Mouse (Mus musculus): ENCODE measurements around the gene Sergef.

Sergef gene

GRCm38 (mm10) chr7:46616429-46617005, 23.1 kb downstream of the Sergef start:
- DNase-seq (ENCODE audit: low spot score in 2 of 2), result no peak

GRCm38 (mm10) chr7:46615256-46615977, 24.2 kb downstream of the Sergef start:
- DNase-seq (ENCODE audit: low spot score in 2 of 2), result no peak

- DNase-seq (ENCODE audit: low spot score in 2 of 2), result no peak
Measured at GRCm38 (mm10) chr7:46614263-46614662, 25.3 kb downstream of the Sergef start.

GRCm38 (mm10) chr7:46613091-46613490, 26.5 kb downstream of the Sergef start:
- DNase-seq (ENCODE audit: low spot score in 2 of 2), result no peak

- DNase-seq (ENCODE audit: low spot score in 2 of 2), result no peak
Measured at GRCm38 (mm10) chr7:46612421-46612937, 27.1 kb downstream of the Sergef start.

- DNase-seq (ENCODE audit: low spot score in 2 of 2), result no peak
Measured at GRCm38 (mm10) chr7:46611970-46612369, 27.6 kb downstream of the Sergef start.

GRCm38 (mm10) chr7:46609317-46609716, 30.3 kb downstream of the Sergef start:
- no peak for DNase-seq (ENCODE audit: low spot score in 2 of 2)

GRCm38 (mm10) chr7:46607428-46608055, 32.1 kb downstream of the Sergef start:
- DNase-seq (ENCODE audit: low spot score in 2 of 2), result peak; percentile 72 to 77

- DNase-seq (ENCODE audit: low spot score in 2 of 2), result no peak
Measured at GRCm38 (mm10) chr7:46607031-46607426, 32.6 kb downstream of the Sergef start.

- DNase-seq (ENCODE audit: low spot score in 2 of 2), result peak; percentile 80
Measured at GRCm38 (mm10) chr7:46606391-46607030, 33.1 kb downstream of the Sergef start.

- no peak for DNase-seq (ENCODE audit: low spot score in 2 of 2)
Measured at GRCm38 (mm10) chr7:46603051-46603450, 36.6 kb downstream of the Sergef start.

- no peak for DNase-seq (ENCODE audit: low spot score in 2 of 2)
Measured at GRCm38 (mm10) chr7:46602079-46602478, 37.5 kb downstream of the Sergef start.

- no peak for DNase-seq (ENCODE audit: low spot score in 2 of 2)
Measured at GRCm38 (mm10) chr7:46601097-46601496, 38.5 kb downstream of the Sergef start.

- DNase-seq (ENCODE audit: low spot score in 2 of 2), result no peak
Measured at GRCm38 (mm10) chr7:46597006-46597405, 42.6 kb downstream of the Sergef start.

GRCm38 (mm10) chr7:46591546-46591945, 48.1 kb downstream of the Sergef start:
- no peak for DNase-seq (ENCODE audit: low spot score in 2 of 2)

- no peak for DNase-seq (ENCODE audit: low spot score in 2 of 2)
Measured at GRCm38 (mm10) chr7:46589181-46589580, 50.4 kb downstream of the Sergef start.

GRCm38 (mm10) chr7:46588005-46588404, 51.6 kb downstream of the Sergef start:
- DNase-seq (ENCODE audit: low spot score in 2 of 2), result no peak

GRCm38 (mm10) chr7:46587466-46587865, 52.1 kb downstream of the Sergef start:
- peak; percentile 66 to 79 for DNase-seq (ENCODE audit: low spot score in 2 of 2)

GRCm38 (mm10) chr7:46586621-46587216, 52.9 kb downstream of the Sergef start:
- DNase-seq (ENCODE audit: low spot score in 2 of 2), result no peak

GRCm38 (mm10) chr7:46582750-46583149, 56.9 kb downstream of the Sergef start:
- no peak for DNase-seq (ENCODE audit: low spot score in 2 of 2)

- DNase-seq (ENCODE audit: low spot score in 2 of 2), result peak; percentile 31 to 34
Measured at GRCm38 (mm10) chr7:46581358-46581930, 58.2 kb downstream of the Sergef start.

GRCm38 (mm10) chr7:46578091-46578490, 61.5 kb downstream of the Sergef start:
- no peak for DNase-seq (ENCODE audit: low spot score in 2 of 2)
